Mouse (Mus musculus): Measurements from ENCODE around the gene Cdc34. TPM values are rescaled to one million over a fixed set of nuclear protein-coding genes. Genes with fewer than 3 reads are reported as not detected.

Gene Cdc34
- 129 and 145 TPM in 2 replicates for polyA plus RNA-seq (2014; fragmentation: Nextera tagmentation; extraction: Ambion mirVana)

DNA sequence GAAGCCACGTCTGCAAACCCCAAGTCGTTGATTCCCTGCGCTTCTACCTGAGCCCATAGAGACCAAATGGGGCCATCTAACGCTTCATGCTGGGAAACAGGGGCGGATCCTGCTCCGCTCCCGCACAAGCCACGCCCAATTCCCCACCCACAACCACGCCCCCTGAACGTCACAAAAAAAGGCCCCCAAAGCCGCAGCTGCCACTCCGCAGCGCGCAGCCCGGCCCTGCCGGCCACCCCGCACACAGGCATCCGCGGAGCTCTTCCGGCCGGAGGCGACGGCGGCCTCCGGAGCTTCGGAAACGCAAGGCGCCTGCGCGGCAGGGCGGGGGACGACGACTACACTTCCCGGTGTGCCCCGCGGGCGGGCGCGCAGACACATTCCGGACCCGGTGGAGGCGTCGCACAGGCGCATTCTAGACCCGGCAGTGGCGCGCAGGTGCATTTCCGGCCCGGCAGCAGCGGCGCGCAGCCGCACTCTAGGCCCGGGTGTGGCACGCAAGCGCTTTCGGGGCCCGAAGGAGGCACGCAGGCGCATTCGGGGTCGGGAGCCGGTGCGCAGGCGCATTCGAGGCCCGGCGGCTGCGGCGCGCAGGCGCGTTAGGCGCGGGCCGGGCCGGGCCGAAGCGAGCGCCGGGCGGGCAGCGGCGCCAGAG is at the start of gene Cdc34:
TSS of gene Cdc34 (plus strand) at position 605 of the 655 bp plus-strand sequence.
- Histone ChIP-seq H3K9ac (ENCODE audit: low read length) (peak within 1 kb of the TSS; percentile 75), H3K9me3 (ENCODE audit: control insufficient read depth, low read length) (no peaks in the 10 kb centered on the region), H3K4me1 (replicated peaks; ENCODE audit: control insufficient read depth, insufficient read depth, low read length) (peaks cover 15% of the 10 kb centered on the region), H3K27ac (ENCODE audit: low read depth) (peak within 1 kb of the TSS; percentile 55), H3K4me2 (ENCODE audit: low read length) (peak within 1 kb of the TSS; percentile 74), H3K4me3 (ENCODE audit: low read depth, low read length) (peak within 1 kb of the TSS; percentile 80), H3K36me3 (ENCODE audit: control insufficient read depth, insufficient read depth, low read length) (peaks cover 25% of the 10 kb centered on the region), H3K27me3 (replicated peaks; ENCODE audit: control insufficient read depth, insufficient read depth, low read length) (no peaks in the 10 kb centered on the region)
- DNase-seq (ENCODE audit: low spot score): peak; percentile 99
- peak; percentile 90 for ATAC-seq (replicated peaks; ENCODE audit: low FRiP score, low TSS enrichment, low read depth)
- under 1% methylated on average over 79 of the region's 84 CpGs for WGBS

DNA sequence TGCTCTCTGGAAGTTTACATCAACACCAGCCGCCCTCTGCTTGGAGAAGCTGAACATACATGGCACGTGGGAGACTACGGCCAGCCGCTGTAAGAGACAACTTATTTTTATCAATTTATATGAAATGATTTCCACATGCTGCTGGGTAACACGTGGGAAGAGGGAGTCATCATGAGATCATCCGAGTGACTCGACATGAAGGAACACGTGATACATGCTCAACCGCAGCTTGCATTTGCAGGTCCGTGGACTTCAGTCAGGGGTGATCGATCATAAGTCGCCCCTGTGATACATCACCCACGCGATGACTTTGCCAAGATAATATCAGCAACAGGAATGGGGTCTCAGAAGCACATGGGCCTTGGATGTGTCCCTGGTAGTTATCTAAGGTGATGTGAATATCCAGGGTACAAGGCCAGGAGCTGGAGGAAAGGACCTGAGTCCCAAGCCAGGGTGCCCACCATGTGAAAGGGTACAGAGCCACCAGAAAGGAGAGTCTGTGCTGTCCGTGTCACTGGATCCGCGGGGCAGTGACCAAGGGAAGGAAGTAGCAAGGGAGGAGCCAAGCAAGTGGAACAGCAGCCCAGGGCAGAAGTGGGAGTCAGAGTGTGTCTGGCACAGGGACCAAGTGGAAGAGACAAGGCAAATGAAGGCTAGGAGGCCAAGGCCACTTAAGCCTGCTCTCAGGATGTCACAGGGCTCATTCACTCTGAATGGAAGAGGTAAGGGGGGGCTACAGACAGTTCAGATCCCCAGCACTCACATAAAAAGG is 48.8 kb upstream of the Cdc34 start:
- Histone ChIP-seq H3K27ac (ENCODE audit: low read depth) (no peak overlapping the region), H3K4me2 (ENCODE audit: low read length) (no peak overlapping the region), H3K9me3 (ENCODE audit: control insufficient read depth, low read length) (no peaks in the 10 kb centered on the region), H3K4me3 (ENCODE audit: low read depth, low read length) (no peak overlapping the region), H3K27me3 (replicated peaks; ENCODE audit: control insufficient read depth, insufficient read depth, low read length) (no peaks in the 10 kb centered on the region), H3K4me1 (replicated peaks; ENCODE audit: control insufficient read depth, insufficient read depth, low read length) (peaks cover 3% of the 10 kb centered on the region), H3K36me3 (ENCODE audit: control insufficient read depth, insufficient read depth, low read length) (no peaks in the 10 kb centered on the region), H3K9ac (ENCODE audit: low read length) (no peak overlapping the region)
- DNase-seq (ENCODE audit: low spot score): no peak
- ATAC-seq (replicated peaks; ENCODE audit: low FRiP score, low TSS enrichment, low read depth): no peak
- 81% methylated on average over 17 of the region's 17 CpGs for WGBS

DNA sequence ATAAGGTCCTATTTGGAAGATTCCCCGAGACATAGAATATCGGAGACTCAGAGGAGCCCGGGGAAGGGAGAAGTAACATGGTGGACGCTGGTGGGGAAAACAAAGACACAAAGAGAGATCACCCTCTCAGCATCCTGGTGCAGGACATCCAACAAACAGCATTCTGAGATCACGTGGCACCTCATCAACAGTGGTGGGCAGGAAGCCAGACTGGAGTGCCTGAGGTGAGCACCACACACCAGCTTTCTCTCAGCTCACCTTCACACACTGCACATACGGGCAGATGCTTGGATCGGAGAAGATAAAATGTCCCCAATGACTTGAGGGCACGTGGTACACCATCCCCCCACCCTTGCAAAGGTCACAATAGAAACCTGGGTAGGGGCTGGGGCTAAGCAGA is 45.7 kb upstream of the Cdc34 start:
- Histone ChIP-seq H3K9me3 (ENCODE audit: control insufficient read depth, low read length) (no peaks in the 10 kb centered on the region), H3K4me3 (ENCODE audit: low read depth, low read length) (no peak overlapping the region), H3K4me2 (ENCODE audit: low read length) (no peak overlapping the region), H3K4me1 (replicated peaks; ENCODE audit: control insufficient read depth, insufficient read depth, low read length) (peaks cover 12% of the 10 kb centered on the region), H3K36me3 (ENCODE audit: control insufficient read depth, insufficient read depth, low read length) (no peaks in the 10 kb centered on the region), H3K27me3 (replicated peaks; ENCODE audit: control insufficient read depth, insufficient read depth, low read length) (no peaks in the 10 kb centered on the region), H3K27ac (ENCODE audit: low read depth) (no peak overlapping the region), H3K9ac (ENCODE audit: low read length) (no peak overlapping the region)
- DNase-seq (ENCODE audit: low spot score) (no peak), ATAC-seq (replicated peaks; ENCODE audit: low FRiP score, low TSS enrichment, low read depth) (no peak)
- 82% methylated on average over 8 of the region's 8 CpGs for WGBS

DNA sequence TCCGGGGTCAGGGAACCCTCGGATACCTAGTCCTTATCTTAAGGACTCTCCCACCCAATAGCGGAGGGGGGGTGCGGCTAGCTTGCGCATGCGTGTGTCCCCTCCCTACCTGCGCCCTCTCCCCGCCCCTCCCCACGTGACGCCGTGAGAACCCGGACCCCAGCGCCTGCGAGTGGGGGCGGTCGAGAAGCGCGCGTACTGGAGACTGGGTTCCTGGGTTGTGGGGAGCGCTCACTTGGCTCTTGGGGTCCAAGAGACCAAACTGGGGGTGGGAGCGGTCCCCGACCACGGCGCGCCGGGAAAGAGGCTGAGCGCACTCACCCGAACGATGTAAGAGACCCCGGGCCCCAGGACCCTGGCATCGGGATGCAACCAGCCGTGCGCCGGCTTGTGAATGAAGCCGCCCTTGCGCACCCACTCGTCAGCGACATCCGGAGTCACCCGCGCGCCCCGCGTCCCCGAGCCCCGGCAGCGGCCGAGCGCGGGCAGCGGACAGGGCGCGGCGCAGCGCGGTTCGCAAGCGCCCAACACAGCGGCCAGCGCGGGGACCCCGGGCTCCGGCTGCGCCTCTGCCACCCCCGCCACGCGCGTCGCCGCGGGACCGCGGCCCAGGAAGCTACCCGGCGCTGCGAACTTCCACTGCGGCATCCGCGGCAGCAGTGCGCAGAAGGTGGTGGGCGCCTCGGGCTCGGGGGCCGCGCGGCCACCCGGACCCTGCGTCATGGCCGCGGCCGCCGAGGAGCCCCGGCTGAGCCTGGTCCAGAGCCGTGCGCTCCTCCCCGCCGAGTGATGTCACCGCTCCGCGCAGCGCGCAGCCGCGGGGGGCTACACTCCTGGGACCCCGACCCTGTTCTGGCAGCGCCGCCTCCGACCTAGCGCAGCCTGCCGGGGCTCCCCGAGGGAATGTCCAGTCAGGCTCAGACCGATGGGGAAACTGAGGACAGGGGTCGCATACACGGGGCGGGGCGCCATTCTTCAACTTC is 44.6 kb upstream of the Cdc34 start, which contains the start of gene Shc2:
TSS of gene Shc2 (minus strand) at position 791 of the 983 bp plus-strand sequence.
- under 1% methylated on average over 116 of the region's 116 CpGs for WGBS

DNA sequence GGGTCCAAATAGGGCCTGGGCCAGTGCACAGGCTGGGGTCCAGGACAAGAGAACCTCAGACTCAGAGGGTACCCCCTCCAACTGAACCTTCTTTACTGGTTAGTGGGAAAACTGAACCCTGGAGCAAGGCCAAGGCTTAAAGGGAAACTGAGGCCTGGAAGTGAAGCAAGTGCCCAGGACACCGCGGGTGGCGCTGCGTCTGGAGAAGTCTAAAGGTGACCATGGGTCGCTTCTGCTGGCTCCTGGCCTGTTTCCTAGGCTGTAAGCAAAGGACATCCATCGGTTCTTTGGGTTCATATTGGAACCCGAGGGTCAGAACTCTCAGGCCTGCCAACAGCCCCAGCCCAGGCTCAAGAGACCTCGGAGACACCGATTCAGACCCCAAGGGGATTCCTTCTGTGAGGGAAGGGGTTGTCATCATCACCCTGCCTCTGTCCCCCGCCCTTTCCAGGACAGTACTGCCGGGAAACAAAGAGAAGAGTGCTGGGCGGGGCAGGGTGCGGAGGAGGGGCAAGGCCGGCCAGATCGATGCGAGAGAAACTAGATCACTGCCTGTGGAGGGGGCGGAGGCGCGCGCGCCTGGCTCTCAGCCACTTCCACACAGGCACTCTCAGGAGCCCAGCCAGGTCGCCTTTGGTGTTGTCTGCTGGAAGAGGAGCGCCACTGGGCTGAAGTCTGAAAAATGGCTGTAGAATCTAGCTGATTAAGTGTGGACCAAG is 43.4 kb upstream of the Cdc34 start:
- peak overlapping the region; percentile 78; the same call in 1 of the 2 replicates for H3K9ac ChIP-seq (ENCODE audit: low read length)
- DNase-seq (ENCODE audit: low spot score) (peak; percentile 77), ATAC-seq (replicated peaks; ENCODE audit: low FRiP score, low TSS enrichment, low read depth) (peak; percentile 61)
- no peak overlapping the region for H3K27ac ChIP-seq (ENCODE audit: low read depth)
- H3K4me1 ChIP-seq (replicated peaks; ENCODE audit: control insufficient read depth, insufficient read depth, low read length): peaks cover 12% of the 10 kb centered on the region
- H3K4me2 ChIP-seq (ENCODE audit: low read length): peak overlapping the region; percentile 87
- 6% methylated on average over 23 of the region's 23 CpGs for WGBS
- H3K36me3 ChIP-seq (ENCODE audit: control insufficient read depth, insufficient read depth, low read length): no peaks in the 10 kb centered on the region
- no peaks in the 10 kb centered on the region for H3K27me3 ChIP-seq (replicated peaks; ENCODE audit: control insufficient read depth, insufficient read depth, low read length)
- peak overlapping the region; percentile 61 for H3K4me3 ChIP-seq (ENCODE audit: low read depth, low read length)
- no peaks in the 10 kb centered on the region for H3K9me3 ChIP-seq (ENCODE audit: control insufficient read depth, low read length)

More for the DNA sequence above, 44.6 kb upstream of the Cdc34 start, which contains the start of gene Shc2:
- peaks cover 12% of the 10 kb centered on the region for H3K4me1 ChIP-seq (replicated peaks; ENCODE audit: control insufficient read depth, insufficient read depth, low read length)
- ATAC-seq (replicated peaks; ENCODE audit: low FRiP score, low TSS enrichment, low read depth) (peak; percentile 76), DNase-seq (ENCODE audit: low spot score) (peak; percentile 83)
- peak within 1 kb of the TSS; percentile 51 for H3K27ac ChIP-seq (ENCODE audit: low read depth)
- H3K4me3 ChIP-seq (ENCODE audit: low read depth, low read length): peak within 1 kb of the TSS; percentile 61
- no peaks in the 10 kb centered on the region for H3K36me3 ChIP-seq (ENCODE audit: control insufficient read depth, insufficient read depth, low read length)
- H3K27me3 ChIP-seq (replicated peaks; ENCODE audit: control insufficient read depth, insufficient read depth, low read length): no peaks in the 10 kb centered on the region
- peak within 1 kb of the TSS; percentile 87 for H3K4me2 ChIP-seq (ENCODE audit: low read length)
- H3K9ac ChIP-seq (ENCODE audit: low read length): peak within 1 kb of the TSS; percentile 78
- H3K9me3 ChIP-seq (ENCODE audit: control insufficient read depth, low read length): no peaks in the 10 kb centered on the region

- no peak within 1 kb of the TSS for H3K27ac ChIP-seq (ENCODE audit: low read depth)
- no peaks in the 10 kb centered on the region for H3K9me3 ChIP-seq (ENCODE audit: control insufficient read depth, low read length)
- WGBS: 68% methylated on average over 8 of the region's 8 CpGs
- H3K9ac ChIP-seq (ENCODE audit: low read length): 0 out of 2 replicates have a peak within 1 kb of the TSS, but pooled peaks have one; percentile 13
- H3K36me3 ChIP-seq (ENCODE audit: control insufficient read depth, insufficient read depth, low read length): no peaks in the 10 kb centered on the region
- DNase-seq (ENCODE audit: low spot score) (no peak), ATAC-seq (replicated peaks; ENCODE audit: low FRiP score, low TSS enrichment, low read depth) (no peak)
- H3K4me2 ChIP-seq (ENCODE audit: low read length): no peak within 1 kb of the TSS
- H3K4me3 ChIP-seq (ENCODE audit: low read depth, low read length): no peak within 1 kb of the TSS
- no peaks in the 10 kb centered on the region for H3K27me3 ChIP-seq (replicated peaks; ENCODE audit: control insufficient read depth, insufficient read depth, low read length)
- no peaks in the 10 kb centered on the region for H3K4me1 ChIP-seq (replicated peaks; ENCODE audit: control insufficient read depth, insufficient read depth, low read length)
Observed at GRCm38 (mm10) chr10:79645711-79646110, 36.3 kb upstream of the Cdc34 start, which contains the start of gene Odf3l2. Odf3l2 (minus strand) TSS chr10:79645738.

DNA sequence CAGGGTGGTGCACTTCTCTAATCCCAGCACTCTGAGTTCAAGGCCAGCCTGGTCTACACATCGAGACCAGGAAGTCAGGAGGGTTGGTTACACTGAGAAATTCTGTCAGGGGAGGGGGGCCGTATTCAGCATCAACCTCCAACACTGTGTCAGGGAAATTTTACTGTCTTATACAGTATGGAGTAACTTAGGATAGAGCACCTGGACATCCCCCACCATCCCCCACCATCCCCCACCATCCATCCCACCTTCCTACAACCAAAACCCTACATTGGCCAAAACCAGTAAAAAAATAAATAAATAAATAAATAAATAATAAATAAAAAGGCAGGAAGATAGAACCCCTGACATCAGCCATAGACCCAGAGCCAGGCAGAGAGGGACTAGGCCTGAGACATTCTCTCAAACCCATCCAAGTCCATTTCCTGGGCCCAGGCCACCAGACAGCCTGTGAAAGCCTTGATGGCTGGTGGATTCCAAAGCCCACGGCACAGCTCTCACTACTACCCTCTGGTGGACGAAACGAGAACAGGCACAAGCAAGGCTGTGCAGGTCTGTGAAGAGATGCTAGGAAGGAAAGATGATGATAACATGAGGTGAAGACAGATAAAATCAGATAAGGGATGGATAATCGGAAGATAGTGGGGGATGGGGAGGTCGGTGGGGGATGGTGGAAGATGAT is 32.8 kb upstream of the Cdc34 start:
- Histone ChIP-seq H3K4me2 (ENCODE audit: low read length) (no peak overlapping the region), H3K4me3 (ENCODE audit: low read depth, low read length) (no peak overlapping the region), H3K4me1 (replicated peaks; ENCODE audit: control insufficient read depth, insufficient read depth, low read length) (no peaks in the 10 kb centered on the region), H3K9me3 (ENCODE audit: control insufficient read depth, low read length) (no peaks in the 10 kb centered on the region), H3K36me3 (ENCODE audit: control insufficient read depth, insufficient read depth, low read length) (no peaks in the 10 kb centered on the region), H3K9ac (ENCODE audit: low read length) (no peak overlapping the region), H3K27me3 (replicated peaks; ENCODE audit: control insufficient read depth, insufficient read depth, low read length) (no peaks in the 10 kb centered on the region), H3K27ac (ENCODE audit: low read depth) (no peak overlapping the region)
- WGBS: 32% methylated on average over 7 of the region's 7 CpGs
- DNase-seq (ENCODE audit: low spot score) (peak; percentile 85), ATAC-seq (replicated peaks; ENCODE audit: low FRiP score, low TSS enrichment, low read depth) (peak; percentile 70; the same call in 1 of the 2 replicates)
